Mouse (Mus musculus) lung, postnatal 0 days (tissue): ENCODE data around the gene Arsa.

Experiments used
- CTCF ChIP-seq: IDR thresholded peaks from 2 replicates; pipeline ENCODE4 v1.5.1; 2016; ENCODE audit warnings: antibody characterized with exemption, mild to moderate bottlenecking
- EP300 ChIP-seq: IDR thresholded peaks from 2 replicates; pipeline ENCODE4 v1.6.1; 2016; ENCODE audit warnings: antibody characterized with exemption, mild to moderate bottlenecking, control low read depth

DNA sequence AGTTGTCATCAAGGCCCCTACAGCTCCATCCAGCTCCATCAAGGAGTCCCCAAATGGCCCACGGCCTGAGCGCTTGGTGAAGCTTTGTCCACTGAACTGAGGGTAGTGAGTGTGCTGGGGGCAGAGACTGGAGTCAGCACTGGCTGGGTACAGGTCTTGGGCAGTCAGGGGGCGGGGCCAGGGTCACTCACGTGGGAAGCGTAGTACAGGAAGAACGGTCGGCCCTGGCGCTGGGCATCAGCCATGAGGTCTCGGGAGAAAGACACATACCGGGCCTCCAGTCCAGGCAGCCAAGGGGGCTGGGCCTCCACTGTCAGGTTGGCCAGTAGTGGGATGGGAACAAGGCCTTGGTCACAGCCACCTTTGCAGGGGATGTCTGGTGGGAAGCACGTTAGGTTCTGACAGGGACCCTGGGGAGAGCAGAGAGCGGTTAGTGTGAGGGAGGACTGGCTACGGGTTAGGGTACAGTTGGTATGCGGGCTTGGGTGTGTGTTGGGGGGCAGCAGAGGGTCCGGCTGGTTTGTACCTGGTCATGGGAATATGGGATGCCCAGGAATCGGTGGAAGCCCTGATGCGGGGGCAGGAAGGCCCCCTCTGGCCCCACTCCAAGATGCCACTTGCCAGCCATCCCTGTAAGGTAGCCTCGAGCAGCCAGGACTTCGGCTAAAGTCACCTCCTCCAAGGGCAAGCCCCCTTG, 2.5 kb downstream of the Arsa start:
- TF ChIP-seq CTCF (no peak), EP300 (no peak)
